Mouse (Mus musculus) heart, postnatal 0 days (tissue): ENCODE results near the gene Il18.

Experiments used
- CTCF ChIP-seq: IDR thresholded peaks from 2 replicates; pipeline ENCODE4 v1.5.1; 2016; ENCODE audit warnings: antibody characterized with exemption, control low read depth, low read depth
- EP300 ChIP-seq: IDR thresholded peaks from 2 replicates; pipeline ENCODE4 v1.6.1; 2016; ENCODE audit warnings: antibody characterized with exemption, low read depth

- TF ChIP-seq CTCF, result no peak
- no peak for TF ChIP-seq EP300
These were observed 33.9 kb upstream of the Il18 start for GRCm38 (mm10) chr9:50520748-50521147.
